13 mouse cellular contexts compared by ENCODE assay signal in genomic region chr3:79821131-79821530, GRCm38 (mm10). TPM values are rescaled to one million over a fixed set of nuclear protein-coding genes. Genes with fewer than 3 reads are reported as not detected.
A peak's percentile ranks its signal among the peaks of the same experiment; 100 is the strongest.
DNase-seq lines count a peak whose midpoint lies in the region; ATAC-seq lines count a peak whose summit lies in the region.
"Had no signal": no experiment of that assay in that cellular context is flagged by ENCODE, and none has a peak within 500 bp of the region (broad histone marks: within the 10 kb centered on the region; RNA-seq: fewer than 3 reads in every experiment).

No protein-coding gene starts in this region.

- WGBS in liver, embryonic 11.5 days: 79% methylated on average over 16 of the region's 16 CpGs

- no peaks in the 10 kb centered on the region for H3K4me1 ChIP-seq in liver, embryonic 11.5 days (replicated peaks; ENCODE audit: control insufficient read depth, insufficient read depth, low read length)
- H3K4me1 ChIP-seq: neural tube, embryonic 12.5 days had no signal

- no peaks in the 10 kb centered on the region for H3K9me3 ChIP-seq in liver, embryonic 11.5 days (ENCODE audit: control insufficient read depth, low read length)
- H3K9me3 ChIP-seq: hindbrain, embryonic 15.5 days; midbrain, embryonic 13.5 days; neural tube, embryonic 12.5 days had no signal

- H3K9ac ChIP-seq in liver, embryonic 11.5 days (ENCODE audit: low read depth, low read length): no peak overlapping the region
- H3K9ac ChIP-seq: hindbrain, embryonic 15.5 days; liver, embryonic 14.5 days; midbrain, embryonic 13.5 days; neural tube, embryonic 12.5 days had no signal

- no peak overlapping the region for H3K27ac ChIP-seq in liver, embryonic 11.5 days (ENCODE audit: low read depth, low read length)
- H3K27ac ChIP-seq: hindbrain, embryonic 15.5 days; liver, embryonic 14.5 days; midbrain, embryonic 13.5 days; neural tube, embryonic 12.5 days had no signal

- no peaks in the 10 kb centered on the region for H3K27me3 ChIP-seq in liver, embryonic 11.5 days (replicated peaks; ENCODE audit: control insufficient read depth, insufficient read depth, low read length)
- H3K27me3 ChIP-seq: hindbrain, embryonic 15.5 days; midbrain, embryonic 13.5 days; neural tube, embryonic 12.5 days had no signal

- intact Hi-C loops in heart, postnatal 10 days (cut with DNase I): no loop called here
- intact Hi-C loops in heart, postnatal 36 days (cut with DNase I): no loop called here

- H3K4me2 ChIP-seq in liver, embryonic 11.5 days: no peak overlapping the region
- H3K4me2 ChIP-seq: hindbrain, embryonic 15.5 days; midbrain, embryonic 13.5 days; neural tube, embryonic 12.5 days had no signal

- H3K4me3 ChIP-seq in liver, embryonic 11.5 days (ENCODE audit: low read depth, low read length): no peak overlapping the region
- H3K4me3 ChIP-seq: hindbrain, embryonic 15.5 days; midbrain, embryonic 13.5 days; neural tube, embryonic 12.5 days had no signal

- no peaks in the 10 kb centered on the region; the same call in 1 of the 2 replicates for H3K36me3 ChIP-seq in liver, embryonic 11.5 days (ENCODE audit: control insufficient read depth, insufficient read depth, low read length)
- H3K36me3 ChIP-seq: hindbrain, embryonic 15.5 days; midbrain, embryonic 13.5 days; neural tube, embryonic 12.5 days had no signal

- peak; percentile 15 to 21 for DNase-seq in heart, postnatal 10 days
- no peak for DNase-seq in heart, postnatal 36 days
- peak; percentile 77 to 78 for DNase-seq in cerebellum, adult 18-20 months
- peak; percentile 82 to 83 for DNase-seq in layer of hippocampus, adult 8-10 months (ENCODE audit: low spot score in 2 of 2)
- DNase-seq in right cerebral cortex, postnatal 14 days: peak; percentile 26
- DNase-seq in lung, postnatal 4 days: no peak
- no peak for DNase-seq in liver, embryonic 11.5 days (ENCODE audit: low spot score)
- DNase-seq: gastrocnemius, postnatal 25 days; kidney, adult 9 months had no signal

- no peak for ATAC-seq in liver, embryonic 11.5 days (replicated peaks; ENCODE audit: low FRiP score)
- ATAC-seq: midbrain, embryonic 13.5 days had no signal

RNA-seq across cellular contexts. Expression of gene Tmem144, which starts 31.4 kb away (rescaled TPM):
- 1 to 10 TPM; 9.4 to 9.7 TPM for total RNA-seq in heart, postnatal 10 days (2021)
- 10 to 100 TPM; 12.2 to 13.4 TPM for total RNA-seq in heart, postnatal 36 days (2021)
- 10 to 100 TPM; 17.0 to 25.2 (median 21.8) TPM for total RNA-seq in layer of hippocampus, adult 8-10 months (2022)
- 3.3 and 4.9 TPM in 2 replicates for polyA plus RNA-seq in liver, embryonic 11.5 days (2014; fragmentation: Nextera tagmentation; extraction: Ambion mirVana)

Comparison
In these comparisons a context has a peak if more than half of its experiments do, and no peak if none do; other contexts are left out.
1. DNase-seq: peak in heart, postnatal 10 days (2 of 2), cerebellum, adult 18-20 months (2 of 2), layer of hippocampus, adult 8-10 months (2 of 2) and right cerebral cortex, postnatal 14 days (single experiment); none in heart, postnatal 36 days (0 of 2), lung, postnatal 4 days (0 of 2) and liver, embryonic 11.5 days (single experiment).